Mouse (Mus musculus): ENCODE data around the gene Polr1d. TPM values are rescaled to one million over a fixed set of nuclear protein-coding genes. Genes with fewer than 3 reads are reported as not detected.

Polr1d gene
- polyA plus RNA-seq, 1 experiment from 2014 or later, result 145 TPM

DNA sequence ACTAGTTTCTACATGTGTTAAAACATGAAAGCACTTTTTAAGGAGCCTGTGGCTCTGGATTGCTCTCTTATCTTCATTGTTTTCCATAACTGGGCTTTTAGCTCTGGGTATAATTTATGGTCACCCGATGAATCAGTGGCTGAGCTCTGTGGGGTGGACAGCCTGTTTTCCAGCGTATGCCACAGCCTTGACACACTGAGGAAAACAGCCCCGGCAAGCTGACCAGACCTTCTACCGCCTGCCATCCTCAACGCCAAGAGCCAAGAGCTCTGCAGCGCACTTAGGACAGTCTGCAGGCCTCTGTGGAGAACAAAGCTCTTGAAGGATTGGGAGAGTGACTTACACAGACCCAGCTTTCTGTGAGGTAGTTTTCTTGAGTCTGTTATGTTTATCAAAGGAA lies 17.4 kb downstream of the Polr1d start:
- Histone ChIP-seq H3K9me3 (replicated peaks; ENCODE audit: control insufficient read depth, low read length) (no peaks in the 10 kb centered on the region), H3K27me3 (ENCODE audit: control insufficient read depth, insufficient read depth, low read length) (no peaks in the 10 kb centered on the region), H3K4me3 (replicated peaks; ENCODE audit: low read length) (no peak overlapping the region), H3K27ac (ENCODE audit: low read length) (peak overlapping the region; percentile 31; the same call in 1 of the 2 replicates), H3K4me2 (ENCODE audit: low read depth, low read length) (no peak overlapping the region), H3K9ac (ENCODE audit: low read length) (no peak overlapping the region), H3K4me1 (ENCODE audit: control insufficient read depth, insufficient read depth, low read length) (no peaks in the 10 kb centered on the region; the same call in 1 of the 2 replicates), H3K36me3 (ENCODE audit: control insufficient read depth, insufficient read depth, low read length) (no peaks in the 10 kb centered on the region; the same call in 1 of the 2 replicates)
- ATAC-seq (ENCODE audit: insufficient read depth, low FRiP score), result no peak
- 75% methylated on average over 6 of the region's 6 CpGs for WGBS

- Histone ChIP-seq H3K4me3 (replicated peaks; ENCODE audit: low read length) (no peak overlapping the region), H3K9me3 (replicated peaks; ENCODE audit: control insufficient read depth, low read length) (no peaks in the 10 kb centered on the region), H3K27me3 (ENCODE audit: control insufficient read depth, insufficient read depth, low read length) (no peaks in the 10 kb centered on the region), H3K4me1 (ENCODE audit: control insufficient read depth, insufficient read depth, low read length) (no peaks in the 10 kb centered on the region; the same call in 1 of the 2 replicates), H3K4me2 (ENCODE audit: low read depth, low read length) (no peak overlapping the region), H3K27ac (ENCODE audit: low read length) (peak overlapping the region; percentile 15; the same call in 1 of the 2 replicates), H3K36me3 (ENCODE audit: control insufficient read depth, insufficient read depth, low read length) (no peaks in the 10 kb centered on the region), H3K9ac (ENCODE audit: low read length) (no peak overlapping the region)
- 94% methylated on average over 4 of the region's 4 CpGs for WGBS
- ATAC-seq (ENCODE audit: insufficient read depth, low FRiP score), result no peak
Observed at GRCm38 (mm10) chr5:147096586-147096985, 19.7 kb downstream of the Polr1d start.

DNA sequence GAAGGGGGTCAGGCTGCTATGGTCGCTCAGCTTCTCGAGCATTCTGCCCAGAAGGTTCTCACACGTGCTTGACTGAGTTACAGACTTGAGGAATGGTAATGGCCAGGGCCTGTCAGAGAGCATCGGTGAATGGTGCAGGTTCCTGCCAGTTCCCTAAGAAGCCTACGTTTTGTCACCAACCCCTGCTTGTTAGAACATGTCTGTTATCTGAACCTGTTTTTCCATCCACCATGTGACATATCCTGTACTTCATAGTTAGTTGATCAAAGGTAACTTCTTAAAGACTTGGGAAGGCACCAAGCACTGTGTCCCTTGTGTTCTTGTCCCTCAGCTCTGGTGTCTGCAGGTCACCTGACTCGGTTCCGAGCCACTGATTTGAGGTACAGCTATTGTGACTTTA lies 21.8 kb downstream of the Polr1d start:
- Histone ChIP-seq H3K27me3 (ENCODE audit: control insufficient read depth, insufficient read depth, low read length) (no peaks in the 10 kb centered on the region), H3K9ac (ENCODE audit: low read length) (no peak overlapping the region), H3K27ac (ENCODE audit: low read length) (peak overlapping the region; percentile 41), H3K9me3 (replicated peaks; ENCODE audit: control insufficient read depth, low read length) (no peaks in the 10 kb centered on the region), H3K36me3 (ENCODE audit: control insufficient read depth, insufficient read depth, low read length) (no peaks in the 10 kb centered on the region), H3K4me1 (ENCODE audit: control insufficient read depth, insufficient read depth, low read length) (no peaks in the 10 kb centered on the region), H3K4me3 (replicated peaks; ENCODE audit: low read length) (no peak overlapping the region), H3K4me2 (ENCODE audit: low read depth, low read length) (no peak overlapping the region)
- WGBS, result 85% methylated on average over 7 of the region's 7 CpGs
- no peak for ATAC-seq (ENCODE audit: insufficient read depth, low FRiP score)

DNA sequence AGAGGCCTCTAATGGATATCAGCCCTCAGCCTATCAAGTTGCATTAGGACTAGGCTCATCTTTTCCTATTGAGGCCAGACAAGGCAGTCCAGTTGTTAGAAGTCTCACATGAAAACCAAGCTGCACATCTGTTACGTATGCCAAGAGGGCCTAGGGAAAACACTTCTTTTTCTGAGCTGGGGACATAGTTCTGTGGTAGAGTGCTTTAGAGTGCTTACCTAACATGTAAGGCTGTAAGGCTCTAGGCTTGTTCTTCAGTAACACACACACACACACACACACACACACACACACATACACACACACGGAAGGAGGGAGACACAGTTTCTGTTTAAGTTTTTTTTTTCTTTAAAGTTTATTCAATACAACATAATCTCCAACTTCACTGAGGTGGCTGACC lies 23.3 kb downstream of the Polr1d start:
- no peak overlapping the region for H3K9ac ChIP-seq (ENCODE audit: low read length)
- no peak for ATAC-seq (ENCODE audit: insufficient read depth, low FRiP score)
- H3K4me3 ChIP-seq (replicated peaks; ENCODE audit: low read length), result no peak overlapping the region
- WGBS, result 66% methylated on average over 2 of the region's 2 CpGs
- H3K4me2 ChIP-seq (ENCODE audit: low read depth, low read length), result no peak overlapping the region
- no peaks in the 10 kb centered on the region for H3K4me1 ChIP-seq (ENCODE audit: control insufficient read depth, insufficient read depth, low read length)
- no peak overlapping the region for H3K27ac ChIP-seq (ENCODE audit: low read length)
- 0 out of 2 replicates have a peak, but pooled peaks cover 4% of the 10 kb centered on the region for H3K36me3 ChIP-seq (ENCODE audit: control insufficient read depth, insufficient read depth, low read length)
- no peaks in the 10 kb centered on the region for H3K9me3 ChIP-seq (replicated peaks; ENCODE audit: control insufficient read depth, low read length)
- no peaks in the 10 kb centered on the region for H3K27me3 ChIP-seq (ENCODE audit: control insufficient read depth, insufficient read depth, low read length)

DNA sequence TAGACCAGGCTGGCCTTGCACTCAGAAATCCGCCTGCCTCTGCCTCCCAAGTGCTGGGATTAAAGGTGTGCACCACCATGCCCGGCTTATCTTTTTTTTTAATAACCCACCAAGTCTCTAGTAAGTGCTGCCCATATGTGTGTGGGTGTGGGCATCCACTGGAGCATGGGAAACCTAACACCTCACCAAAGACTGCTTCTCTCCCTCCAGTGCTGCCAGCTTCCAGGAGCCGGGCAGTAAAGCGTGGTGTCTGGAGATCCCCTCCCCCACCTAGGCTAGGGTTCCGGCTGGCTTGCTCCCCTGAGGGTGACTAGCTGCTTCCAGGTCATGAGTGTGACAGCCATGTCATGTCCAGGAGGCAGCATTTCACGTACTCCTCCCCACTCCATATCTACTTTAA lies 25.4 kb downstream of the Polr1d start:
- Histone ChIP-seq H3K4me3 (replicated peaks; ENCODE audit: low read length) (no peak overlapping the region), H3K27me3 (ENCODE audit: control insufficient read depth, insufficient read depth, low read length) (no peaks in the 10 kb centered on the region), H3K4me2 (ENCODE audit: low read depth, low read length) (no peak overlapping the region), H3K9ac (ENCODE audit: low read length) (no peak overlapping the region), H3K4me1 (ENCODE audit: control insufficient read depth, insufficient read depth, low read length) (no peaks in the 10 kb centered on the region), H3K36me3 (ENCODE audit: control insufficient read depth, insufficient read depth, low read length) (peaks cover 10% of the 10 kb centered on the region; the same call in 1 of the 2 replicates), H3K27ac (ENCODE audit: low read length) (no peak overlapping the region), H3K9me3 (replicated peaks; ENCODE audit: control insufficient read depth, low read length) (no peaks in the 10 kb centered on the region)
- 90% methylated on average over 6 of the region's 6 CpGs for WGBS
- no peak for ATAC-seq (ENCODE audit: insufficient read depth, low FRiP score)

- Histone ChIP-seq H3K27ac (ENCODE audit: low read length) (no peak overlapping the region), H3K36me3 (ENCODE audit: control insufficient read depth, insufficient read depth, low read length) (peaks cover 20% of the 10 kb centered on the region), H3K4me3 (replicated peaks; ENCODE audit: low read length) (no peak overlapping the region), H3K4me1 (ENCODE audit: control insufficient read depth, insufficient read depth, low read length) (no peaks in the 10 kb centered on the region), H3K4me2 (ENCODE audit: low read depth, low read length) (no peak overlapping the region), H3K27me3 (ENCODE audit: control insufficient read depth, insufficient read depth, low read length) (no peaks in the 10 kb centered on the region), H3K9ac (ENCODE audit: low read length) (no peak overlapping the region), H3K9me3 (replicated peaks; ENCODE audit: control insufficient read depth, low read length) (no peaks in the 10 kb centered on the region)
- WGBS, result 96% methylated on average over 3 of the region's 3 CpGs
- ATAC-seq (ENCODE audit: insufficient read depth, low FRiP score), result no peak
Observed at GRCm38 (mm10) chr5:147107276-147107675, 30.4 kb downstream of the Polr1d start.

- Histone ChIP-seq H3K36me3 (ENCODE audit: control insufficient read depth, insufficient read depth, low read length) (peaks cover 23% of the 10 kb centered on the region), H3K4me2 (ENCODE audit: low read depth, low read length) (no peak overlapping the region), H3K27ac (ENCODE audit: low read length) (no peak overlapping the region), H3K27me3 (ENCODE audit: control insufficient read depth, insufficient read depth, low read length) (no peaks in the 10 kb centered on the region), H3K4me3 (replicated peaks; ENCODE audit: low read length) (no peak overlapping the region), H3K9ac (ENCODE audit: low read length) (no peak overlapping the region), H3K9me3 (replicated peaks; ENCODE audit: control insufficient read depth, low read length) (no peaks in the 10 kb centered on the region), H3K4me1 (ENCODE audit: control insufficient read depth, insufficient read depth, low read length) (no peaks in the 10 kb centered on the region)
- ATAC-seq (ENCODE audit: insufficient read depth, low FRiP score), result no peak
- 90% methylated on average over 13 of the region's 13 CpGs for WGBS
Observed at GRCm38 (mm10) chr5:147108861-147109591, 32.2 kb downstream of the Polr1d start.

GRCm38 (mm10) chr5:147114738-147115137 lies 37.9 kb downstream of the Polr1d start:
- ATAC-seq (ENCODE audit: insufficient read depth, low FRiP score), result no peak
- H3K36me3 ChIP-seq (ENCODE audit: control insufficient read depth, insufficient read depth, low read length), result peaks cover 13% of the 10 kb centered on the region
- H3K4me2 ChIP-seq (ENCODE audit: low read depth, low read length), result no peak overlapping the region
- no peaks in the 10 kb centered on the region for H3K4me1 ChIP-seq (ENCODE audit: control insufficient read depth, insufficient read depth, low read length)
- H3K9ac ChIP-seq (ENCODE audit: low read length), result no peak overlapping the region
- no peak overlapping the region for H3K4me3 ChIP-seq (replicated peaks; ENCODE audit: low read length)
- H3K27ac ChIP-seq (ENCODE audit: low read length), result no peak overlapping the region
- no peaks in the 10 kb centered on the region for H3K27me3 ChIP-seq (ENCODE audit: control insufficient read depth, insufficient read depth, low read length)
- WGBS, result 73% methylated on average over 7 of the region's 7 CpGs
- H3K9me3 ChIP-seq (replicated peaks; ENCODE audit: control insufficient read depth, low read length), result 0 out of 2 replicates have a peak, but pooled peaks cover 6% of the 10 kb centered on the region

- ATAC-seq (ENCODE audit: insufficient read depth, low FRiP score), result no peak
- WGBS, result 95% methylated on average over 4 of the region's 4 CpGs
- peaks cover 13% of the 10 kb centered on the region for H3K36me3 ChIP-seq (ENCODE audit: control insufficient read depth, insufficient read depth, low read length)
Observed at GRCm38 (mm10) chr5:147115631-147116030, 38.8 kb downstream of the Polr1d start.

More at GRCm38 (mm10) chr5:147115631-147116030, 38.8 kb downstream of the Polr1d start:
- Histone ChIP-seq H3K27me3 (ENCODE audit: control insufficient read depth, insufficient read depth, low read length) (no peaks in the 10 kb centered on the region), H3K9ac (ENCODE audit: low read length) (no peak overlapping the region), H3K4me2 (ENCODE audit: low read depth, low read length) (no peak overlapping the region), H3K4me3 (replicated peaks; ENCODE audit: low read length) (no peak overlapping the region), H3K4me1 (ENCODE audit: control insufficient read depth, insufficient read depth, low read length) (no peaks in the 10 kb centered on the region), H3K9me3 (replicated peaks; ENCODE audit: control insufficient read depth, low read length) (0 out of 2 replicates have a peak, but pooled peaks cover 6% of the 10 kb centered on the region), H3K27ac (ENCODE audit: low read length) (no peak overlapping the region)
